ENCODE assay signal across 22 mouse cellular contexts in the genomic region with DNA sequence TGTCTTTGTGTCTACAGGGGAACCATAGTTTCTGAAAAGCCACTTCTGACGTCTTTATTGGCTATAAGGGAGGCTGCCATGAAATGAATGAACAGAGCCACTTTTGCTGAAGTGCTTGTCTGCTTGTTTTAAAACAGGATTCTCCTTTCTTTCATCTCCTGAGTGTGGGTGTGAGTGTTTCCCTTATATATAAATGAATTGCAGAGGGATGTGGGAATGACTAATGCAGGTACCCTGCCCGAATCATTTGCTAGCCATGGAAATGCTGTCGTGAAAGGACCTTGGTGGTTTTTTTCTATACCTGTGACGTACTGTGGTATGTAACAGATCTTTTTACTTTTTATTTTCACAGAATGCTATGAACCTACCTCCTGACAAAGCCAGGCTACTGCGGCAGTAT.
"Had no signal": no experiment of that assay in that cellular context is flagged by ENCODE, and none has a peak within 500 bp of the region (broad histone marks: within the 10 kb centered on the region; RNA-seq: fewer than 3 reads in every experiment).

No protein-coding gene starts in this region.

- ATAC-seq: hindbrain, embryonic 16.5 days; hindbrain, postnatal 0 days; inflammation-experienced regulatory T-cells, adult 6 months; intestine, embryonic 15.5 days; intestine, embryonic 16.5 days; intestine, postnatal 0 days had no signal

- DNase-seq: heart, postnatal 10 days; heart, postnatal 14 days; heart, postnatal 36 days; heart, postnatal 4 days; kidney, adult 11 months; kidney, adult 18-20 months; kidney, adult 2 months; kidney, adult 8-10 months; kidney, adult 9 months; kidney, postnatal 10 days; kidney, postnatal 14 days; kidney, postnatal 25 days; kidney, postnatal 36 days; kidney, postnatal 4 days; layer of hippocampus, adult 9-11 months; layer of hippocampus, postnatal 36 days had no signal
